Mouse (Mus musculus) intestine, embryonic 16.5 days (tissue): ENCODE data around the gene Zyx. TPM values are rescaled to one million over a fixed set of nuclear protein-coding genes. Genes with fewer than 3 reads are reported as not detected.

ENCODE experiments used
- ATAC-seq: fragments of 200-750 bp; cut with Nextera tagmentation; 2 replicates; pipeline ENCODE4 v1.8.0; 2017; ENCODE audit warnings: moderate TSS enrichment, moderate library complexity
- H3K27ac ChIP-seq: fragments of 300-500 bp; sonication (generic); 2 replicates; pipeline ENCODE4 v1.5.1; 2014; ENCODE audit warnings: mild to moderate bottlenecking, low read length
- H3K27me3 ChIP-seq: fragments of 300-500 bp; sonication (generic); replicated peaks from 2 replicates; pipeline ENCODE4 v1.6.1; 2014; ENCODE audit warnings: low read length, control low read depth, mixed read lengths; ENCODE audit not compliant: control insufficient read depth, insufficient read depth
- H3K36me3 ChIP-seq: fragments of 300-500 bp; sonication (generic); 2 replicates; pipeline ENCODE4 v1.6.1; 2014; ENCODE audit warnings: low read length, control low read depth; ENCODE audit not compliant: control insufficient read depth, insufficient read depth
- H3K4me1 ChIP-seq: fragments of 300-500 bp; sonication (generic); 2 replicates; pipeline ENCODE4 v1.6.1; 2014; ENCODE audit warnings: low read length, control low read depth, mixed read lengths; ENCODE audit not compliant: control insufficient read depth, insufficient read depth
- H3K4me2 ChIP-seq: fragments of 300-500 bp; sonication (generic); 2 replicates; pipeline ENCODE4 v1.6.1; 2014; ENCODE audit warnings: low read depth, low read length, control low read depth
- H3K4me3 ChIP-seq: fragments of 300-500 bp; sonication (generic); 2 replicates; pipeline ENCODE4 v1.5.1; 2014; ENCODE audit warnings: mild to moderate bottlenecking, low read length
- H3K9ac ChIP-seq: fragments of 300-500 bp; sonication (generic); 2 replicates; pipeline ENCODE4 v1.6.1; 2014; ENCODE audit warnings: low read depth, low read length
- H3K9me3 ChIP-seq: fragments of 300-500 bp; sonication (generic); 2 replicates; pipeline ENCODE4 v1.6.1; 2016; ENCODE audit warnings: low read length, control low read depth; ENCODE audit not compliant: control insufficient read depth
- WGBS: fragments of 180-500 bp; shearing (Covaris S2); extraction: QIAGEN DNeasy Blood & Tissue Kit; methylation state at CpG from one replicate; pipeline ENCODE4 v1.1.7; 2014; 5-methylcytosine and 5-hydroxymethylcytosine counted together
- polyA plus RNA-seq: library from polyadenylated mRNA; unstranded; fragments of >200 nt; fragmentation: Nextera tagmentation; extraction: Ambion mirVana; gene quantifications from 2 replicates; pipeline ENCODE4 v1.2.1, GENCODE M21; 2015

Zyx gene
- polyA plus RNA-seq, 1 experiment from 2014 or later, result 86.5 TPM

DNA sequence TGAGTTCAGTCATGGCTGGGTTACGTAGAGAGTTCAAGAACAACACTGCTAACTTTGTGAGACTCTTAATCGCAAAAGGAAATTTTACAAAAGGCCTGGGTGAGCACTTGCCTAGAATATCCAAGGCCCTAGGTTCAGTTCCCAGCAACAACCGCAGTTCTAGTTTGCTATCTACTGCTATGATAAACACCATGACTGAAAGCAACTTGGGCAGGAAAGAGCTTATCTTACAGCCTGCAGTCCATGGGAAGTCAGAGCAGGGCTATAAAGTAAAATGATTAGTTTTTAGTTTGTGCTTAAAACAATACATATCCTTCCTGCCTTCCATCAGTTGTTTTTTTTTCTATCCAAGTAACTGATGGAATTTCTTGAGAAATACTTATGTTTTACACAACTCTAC, 22.9 kb upstream of the Zyx start:
- WGBS, result 90% methylated on average over 3 of the region's 3 CpGs
- no peak for ATAC-seq
- Histone ChIP-seq H3K4me2 (no peak overlapping the region), H3K9ac (no peak overlapping the region), H3K27ac (no peak overlapping the region), H3K9me3 (no peaks in the 10 kb centered on the region), H3K36me3 (no peaks in the 10 kb centered on the region), H3K4me1 (peaks cover 16% of the 10 kb centered on the region), H3K4me3 (no peak overlapping the region), H3K27me3 (peaks cover 19% of the 10 kb centered on the region)

DNA sequence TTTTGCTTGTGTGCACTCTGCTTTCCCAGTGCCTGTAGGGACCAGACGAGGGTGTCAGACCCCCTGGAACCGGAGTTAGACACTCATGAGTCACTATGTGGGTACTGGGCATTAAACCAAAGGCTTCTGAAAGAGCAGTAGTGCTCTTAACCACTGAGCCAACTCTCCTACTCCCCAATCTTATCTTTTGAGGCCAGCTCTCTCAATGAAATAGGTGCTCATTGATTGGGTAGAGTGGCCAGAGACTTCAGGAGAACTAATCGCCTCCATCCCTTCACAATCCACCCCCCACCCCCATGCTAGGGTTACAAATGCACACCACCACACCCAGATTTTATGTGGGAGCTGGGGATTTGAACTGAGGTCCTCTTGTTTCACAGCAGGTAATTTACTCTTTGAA, 20.7 kb upstream of the Zyx start:
- Histone ChIP-seq H3K36me3 (no peaks in the 10 kb centered on the region), H3K4me2 (no peak overlapping the region), H3K27me3 (peaks cover 13% of the 10 kb centered on the region), H3K9ac (no peak overlapping the region), H3K4me1 (peaks cover 12% of the 10 kb centered on the region), H3K9me3 (no peaks in the 10 kb centered on the region), H3K27ac (no peak overlapping the region), H3K4me3 (no peak overlapping the region)
- WGBS, result 79% methylated on average over 3 of the region's 3 CpGs
- no peak for ATAC-seq

DNA sequence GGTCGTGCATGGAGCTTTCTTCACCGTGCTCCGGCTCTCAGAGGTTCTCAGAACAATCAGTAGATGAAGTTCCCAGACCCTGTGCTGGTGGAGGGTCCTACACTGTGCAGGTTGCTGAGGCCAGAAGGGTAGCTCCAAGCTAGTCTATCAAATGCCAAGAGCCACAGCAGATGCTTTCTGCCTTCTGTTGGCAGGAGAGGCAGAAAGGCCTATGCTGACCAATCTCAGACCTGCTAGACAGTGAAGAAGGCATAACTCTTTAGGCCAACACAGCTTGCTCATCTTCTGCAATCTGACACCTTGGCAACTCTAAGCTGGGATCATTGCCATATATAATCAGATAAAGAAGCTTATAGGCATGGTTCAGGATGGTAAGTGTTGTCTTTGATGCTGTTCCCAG, 19.2 kb upstream of the Zyx start:
- 79% methylated on average over 3 of the region's 3 CpGs for WGBS
- H3K4me2 ChIP-seq, result no peak overlapping the region

DNA sequence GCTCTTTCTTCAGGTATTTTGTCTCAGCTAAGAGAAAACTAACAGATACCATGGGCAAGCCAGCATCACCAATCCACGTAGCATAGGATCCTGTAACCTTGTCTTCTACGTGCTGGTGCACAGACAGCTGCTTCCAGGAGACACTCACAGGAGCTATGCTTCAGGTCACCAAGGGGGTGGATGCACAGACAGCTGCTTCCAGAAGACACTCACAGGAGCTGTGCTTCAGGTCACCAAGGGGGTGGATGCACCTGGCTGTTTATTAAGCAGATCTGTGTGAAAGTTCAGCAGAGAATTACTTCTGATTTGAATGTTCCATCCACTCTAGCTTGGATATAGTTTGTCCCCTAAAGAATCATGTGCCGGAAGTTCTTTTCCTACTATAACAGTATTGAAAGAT, 18.5 kb upstream of the Zyx start:
- H3K4me3 ChIP-seq, result no peak overlapping the region
- 84% methylated on average over 3 of the region's 3 CpGs for WGBS
- H3K36me3 ChIP-seq, result no peaks in the 10 kb centered on the region
- H3K9me3 ChIP-seq, result no peaks in the 10 kb centered on the region
- no peaks in the 10 kb centered on the region for H3K4me1 ChIP-seq
- no peaks in the 10 kb centered on the region for H3K27me3 ChIP-seq
- H3K9ac ChIP-seq, result no peak overlapping the region
- ATAC-seq, result no peak
- H3K4me2 ChIP-seq, result no peak overlapping the region
- no peak overlapping the region for H3K27ac ChIP-seq

More for the DNA sequence above, 19.2 kb upstream of the Zyx start:
- Histone ChIP-seq H3K4me1 (no peaks in the 10 kb centered on the region), H3K36me3 (no peaks in the 10 kb centered on the region), H3K4me3 (no peak overlapping the region), H3K9me3 (no peaks in the 10 kb centered on the region), H3K27me3 (no peaks in the 10 kb centered on the region), H3K27ac (no peak overlapping the region), H3K9ac (no peak overlapping the region)
- ATAC-seq, result no peak

DNA sequence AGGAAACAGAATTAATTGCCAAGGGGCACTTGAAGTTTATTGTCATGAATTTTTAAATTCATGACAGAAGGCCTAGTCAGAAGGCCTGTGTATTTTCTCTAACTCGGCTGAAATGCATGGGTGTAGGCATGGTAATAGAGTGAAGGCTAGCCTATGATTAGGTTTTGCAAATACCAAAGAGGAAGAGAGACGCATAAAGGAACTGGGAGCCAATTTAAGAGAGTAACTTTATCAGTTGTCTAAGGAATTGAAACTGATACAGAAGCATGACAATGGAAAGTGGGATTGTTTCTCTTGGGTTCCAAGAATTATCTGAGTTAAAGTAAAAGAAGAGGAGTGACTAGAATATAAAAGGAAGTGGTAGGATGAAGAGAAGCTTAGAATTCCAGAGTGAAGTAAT, 10.2 kb upstream of the Zyx start:
- no peak overlapping the region for H3K4me3 ChIP-seq
- no peaks in the 10 kb centered on the region for H3K27me3 ChIP-seq
- H3K4me1 ChIP-seq, result no peaks in the 10 kb centered on the region
- H3K9me3 ChIP-seq, result no peaks in the 10 kb centered on the region
- WGBS, result 82% methylated on average over 2 of the region's 2 CpGs
- no peak overlapping the region for H3K9ac ChIP-seq
- no peaks in the 10 kb centered on the region for H3K36me3 ChIP-seq
- ATAC-seq, result no peak
- H3K27ac ChIP-seq, result no peak overlapping the region
- no peak overlapping the region for H3K4me2 ChIP-seq

DNA sequence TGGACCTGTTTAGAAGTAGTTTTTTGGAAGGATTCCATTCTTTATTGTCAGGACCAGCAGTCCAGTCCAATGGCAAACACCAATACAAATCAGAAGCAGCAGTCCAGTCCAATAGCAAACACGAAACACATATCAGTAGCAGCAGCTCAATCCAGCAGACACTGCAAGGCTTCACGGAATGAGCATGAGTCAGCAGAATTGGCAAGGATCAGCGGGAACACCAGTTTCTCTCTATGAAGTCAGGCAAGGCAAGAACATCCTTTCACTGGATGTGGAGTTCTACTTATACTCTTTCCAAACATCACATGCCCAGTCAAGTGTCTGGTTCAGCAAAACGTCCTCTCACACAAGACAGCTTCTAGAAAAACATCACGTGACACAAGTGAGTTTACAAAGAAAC, 9.4 kb upstream of the Zyx start:
- no peak overlapping the region for H3K4me2 ChIP-seq
- no peaks in the 10 kb centered on the region for H3K27me3 ChIP-seq
- no peak overlapping the region for H3K4me3 ChIP-seq
- 79% methylated on average over 5 of the region's 5 CpGs for WGBS
- no peaks in the 10 kb centered on the region for H3K4me1 ChIP-seq
- H3K27ac ChIP-seq, result no peak overlapping the region
- H3K36me3 ChIP-seq, result no peaks in the 10 kb centered on the region
- no peak overlapping the region for H3K9ac ChIP-seq
- H3K9me3 ChIP-seq, result no peaks in the 10 kb centered on the region
- no peak for ATAC-seq

DNA sequence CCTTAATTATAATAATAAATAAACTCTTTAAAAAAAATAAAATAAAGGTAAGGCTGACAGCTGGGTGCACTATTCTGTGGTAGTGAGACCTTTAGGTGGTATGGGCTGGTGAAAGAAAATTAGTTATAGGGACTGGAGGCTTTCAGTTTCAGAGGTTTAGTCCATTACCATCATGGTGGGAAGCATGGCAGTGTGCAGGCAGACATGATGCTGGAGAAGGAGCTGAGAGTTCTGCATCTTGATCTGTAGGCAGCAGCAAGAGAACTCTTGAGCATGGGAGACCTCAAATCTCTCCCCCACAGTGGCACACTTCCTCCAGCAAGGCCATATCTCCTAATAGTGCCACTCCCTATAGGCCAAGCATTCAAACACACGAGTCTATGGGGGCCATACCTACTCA, 7.3 kb upstream of the Zyx start:
- no peaks in the 10 kb centered on the region for H3K9me3 ChIP-seq
- no peaks in the 10 kb centered on the region for H3K36me3 ChIP-seq
- H3K4me1 ChIP-seq, result no peaks in the 10 kb centered on the region
- no peak for ATAC-seq
- H3K27me3 ChIP-seq, result no peaks in the 10 kb centered on the region
- H3K4me2 ChIP-seq, result no peak overlapping the region
- no peak overlapping the region for H3K4me3 ChIP-seq
- WGBS, result 71% methylated on average over 1 of the region's 1 CpGs
- H3K9ac ChIP-seq, result no peak overlapping the region
- no peak overlapping the region for H3K27ac ChIP-seq

DNA sequence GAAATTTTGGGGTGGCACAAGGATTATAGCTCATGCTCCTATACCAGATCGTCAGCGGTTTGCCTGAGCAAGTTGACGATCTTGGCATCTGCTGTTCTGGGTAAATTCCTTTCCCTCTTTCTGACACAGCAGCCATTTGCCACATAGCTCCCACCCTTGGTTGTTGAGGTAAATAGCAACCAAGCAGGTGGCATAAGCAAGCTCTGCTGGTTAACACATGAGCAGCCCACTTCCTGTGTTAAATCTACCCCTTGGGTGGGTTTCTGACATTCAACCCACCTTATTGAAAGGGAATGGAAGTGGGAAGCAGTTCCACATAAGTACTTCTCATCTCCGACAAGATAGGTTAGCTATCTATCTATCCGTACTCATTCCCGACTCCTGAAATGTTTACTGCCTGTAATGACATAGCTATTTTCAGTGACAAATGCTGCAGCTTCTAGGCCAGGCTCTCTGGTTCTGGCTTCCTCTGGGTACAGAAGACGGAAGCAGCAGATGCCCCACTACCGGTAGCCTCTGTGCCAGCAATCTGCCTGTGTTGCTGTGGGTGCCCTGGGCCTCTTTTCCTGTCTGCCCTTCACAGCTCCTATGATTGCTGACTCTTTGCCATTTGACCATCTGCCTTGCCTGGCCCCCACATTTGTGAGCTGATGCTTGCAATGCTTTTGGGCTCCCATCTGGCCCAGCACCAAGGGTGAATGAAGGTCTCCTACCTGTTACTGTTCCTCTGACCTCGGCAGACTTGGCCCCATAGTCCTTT, 5.9 kb upstream of the Zyx start:
- H3K27me3 ChIP-seq, result no peaks in the 10 kb centered on the region
- WGBS, result 81% methylated on average over 9 of the region's 9 CpGs
- H3K36me3 ChIP-seq, result no peaks in the 10 kb centered on the region
- no peak overlapping the region for H3K27ac ChIP-seq
- no peak overlapping the region for H3K9ac ChIP-seq
- H3K9me3 ChIP-seq, result no peaks in the 10 kb centered on the region
- no peak for ATAC-seq
- H3K4me1 ChIP-seq, result peaks cover 1% of the 10 kb centered on the region; the same call in 1 of the 2 replicates
- no peak overlapping the region for H3K4me3 ChIP-seq
- no peak overlapping the region for H3K4me2 ChIP-seq

DNA sequence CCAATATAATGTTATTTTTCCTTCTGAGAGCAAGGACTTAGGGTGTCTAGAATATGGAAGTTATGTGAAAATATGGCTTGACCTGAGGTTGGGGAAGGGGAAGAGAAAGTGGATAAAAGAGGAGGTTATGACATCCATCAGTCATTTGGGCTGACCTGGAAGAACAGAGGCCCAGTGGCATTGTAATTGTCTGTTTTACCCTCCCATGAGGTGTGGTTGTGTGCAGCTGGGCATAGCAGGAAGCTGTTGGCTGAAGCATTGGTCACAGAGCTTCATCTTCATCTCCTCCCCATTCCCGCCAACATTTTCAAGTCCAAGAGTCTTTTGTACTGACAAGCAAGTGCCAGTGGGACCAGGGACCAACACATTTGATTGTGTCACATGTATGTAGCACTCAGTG, 5.2 kb upstream of the Zyx start:
- Histone ChIP-seq H3K4me3 (no peak overlapping the region), H3K27ac (no peak overlapping the region), H3K27me3 (no peaks in the 10 kb centered on the region), H3K4me1 (peaks cover 4% of the 10 kb centered on the region; the same call in 1 of the 2 replicates), H3K9me3 (no peaks in the 10 kb centered on the region), H3K36me3 (no peaks in the 10 kb centered on the region), H3K9ac (no peak overlapping the region), H3K4me2 (no peak overlapping the region)
- ATAC-seq, result no peak
- WGBS, result 87% methylated on average over 1 of the region's 1 CpGs
